Mouse (Mus musculus) heart, postnatal 0 days (tissue): ENCODE results near the gene Pam.

Experiments used
- CTCF ChIP-seq: IDR thresholded peaks from 2 replicates; pipeline ENCODE4 v1.5.1; 2016; ENCODE audit warnings: antibody characterized with exemption, control low read depth, low read depth
- EP300 ChIP-seq: IDR thresholded peaks from 2 replicates; pipeline ENCODE4 v1.6.1; 2016; ENCODE audit warnings: antibody characterized with exemption, low read depth

- TF ChIP-seq CTCF: no peak
- no peak for TF ChIP-seq EP300
These were observed 232.7 kb downstream of the Pam start for GRCm38 (mm10) chr1:97862734-97863133.
